Mouse (Mus musculus) urinary bladder, postnatal 36 days (tissue): Measurements from ENCODE around the gene Acer3.

Source experiments
- DNase-seq, 2 experiments: peaks; one replicate each; pipeline ENCODE4 v3.0.0; 2022; ENCODE audit warnings: low spot score in 2 of 2, mixed read lengths in 1 of 2

The Acer3 gene

DNA sequence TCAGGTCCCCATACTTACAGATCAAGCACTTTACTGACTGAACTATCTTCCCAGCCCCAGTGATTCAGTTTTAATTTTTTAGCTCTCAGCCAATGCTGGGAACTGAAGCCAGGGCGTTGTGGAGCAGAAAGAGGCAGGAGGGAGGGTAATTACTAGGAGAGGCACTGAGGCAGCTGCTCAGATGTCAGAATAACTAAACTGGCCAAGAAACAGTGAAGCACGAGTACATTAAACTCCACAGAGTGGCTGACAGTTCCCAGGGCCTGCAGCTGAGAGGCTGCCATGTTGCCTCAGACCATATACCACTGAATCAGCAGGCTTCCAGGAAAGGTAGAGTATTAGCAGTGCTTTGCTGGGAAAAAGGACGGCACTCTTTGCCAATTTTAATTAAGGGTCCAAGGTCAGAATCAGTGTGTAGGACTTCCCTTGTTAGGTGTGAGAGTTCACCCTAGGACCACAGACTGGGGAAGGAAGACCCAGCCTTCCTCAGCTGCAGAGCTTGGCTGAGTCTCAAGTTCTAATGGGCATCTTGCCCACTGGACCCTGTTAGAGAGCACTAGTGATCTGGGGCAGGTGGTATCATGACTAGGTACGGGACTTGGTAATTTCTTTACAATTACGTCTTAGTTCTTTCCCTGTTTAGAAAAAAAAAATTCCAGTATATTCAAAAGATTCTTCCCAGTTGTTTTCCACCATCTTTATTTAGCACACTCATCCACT lies 11.8 kb upstream of the Acer3 start:
- DNase-seq, result no peak

GRCm38 (mm10) chr7:98331932-98332331 lies 10.9 kb upstream of the Acer3 start:
- DNase-seq, result no peak

DNA sequence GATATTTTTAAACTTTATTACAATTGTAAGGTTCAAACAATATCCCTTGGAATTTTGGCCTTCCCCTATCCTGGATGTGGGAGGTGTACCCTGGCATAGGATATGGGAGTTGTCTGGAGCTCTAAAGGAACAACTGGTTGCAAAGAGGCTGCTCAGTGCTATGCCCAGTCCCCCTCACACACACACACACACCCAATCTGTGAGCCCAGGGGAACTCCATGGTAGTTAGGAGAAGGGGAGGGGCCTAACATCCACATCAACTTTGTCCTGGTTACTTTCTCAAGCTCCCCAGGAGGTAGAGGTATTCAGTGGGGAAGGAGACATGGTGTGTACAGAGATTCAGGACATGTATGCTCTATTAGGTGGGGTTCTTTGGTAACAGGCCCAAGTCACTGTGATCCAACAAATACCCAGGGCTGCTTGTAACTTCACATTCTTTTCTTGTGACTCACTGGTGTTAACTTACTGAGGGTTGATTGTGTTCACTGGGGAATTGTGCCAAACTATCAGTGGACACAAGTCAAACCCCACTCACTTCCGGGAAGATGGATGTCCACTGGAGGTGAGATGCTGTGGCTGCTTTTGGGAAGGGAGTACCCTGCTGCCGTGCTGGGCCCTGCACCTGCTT lies 9.5 kb upstream of the Acer3 start:
- DNase-seq, result no peak

- DNase-seq, result no peak
Observed at GRCm38 (mm10) chr7:98329651-98330374, 8.8 kb upstream of the Acer3 start.

DNA sequence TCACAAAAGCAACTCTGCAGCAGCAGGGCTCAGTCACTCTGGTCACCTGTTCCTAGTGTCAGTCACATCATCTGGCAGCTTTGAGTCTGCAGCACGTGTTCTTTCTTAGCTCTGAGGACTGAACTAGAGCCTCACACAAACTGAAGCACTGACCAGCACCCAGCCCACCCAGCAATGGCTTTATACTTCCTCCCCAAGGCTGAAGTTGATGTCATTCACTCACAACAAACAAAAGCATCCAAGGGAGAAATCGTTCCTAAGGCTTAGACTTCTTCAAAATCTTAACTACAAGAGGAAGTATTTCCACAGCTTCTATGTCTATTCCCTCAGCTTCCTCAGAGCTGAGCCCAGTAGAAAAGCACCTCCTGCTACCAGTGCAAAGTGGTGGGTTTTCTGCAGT lies 7.3 kb upstream of the Acer3 start:
- DNase-seq, result no peak

GRCm38 (mm10) chr7:98326051-98326450 lies 5.0 kb upstream of the Acer3 start:
- no peak for DNase-seq

- peak; percentile 63 to 64 for DNase-seq
Observed at GRCm38 (mm10) chr7:98324228-98324627, 3.2 kb upstream of the Acer3 start.

GRCm38 (mm10) chr7:98323288-98324019 lies 2.4 kb upstream of the Acer3 start:
- DNase-seq, result no peak

- DNase-seq, result no peak
Observed at GRCm38 (mm10) chr7:98322415-98322814, 1.4 kb upstream of the Acer3 start.

- DNase-seq, result no peak
Observed at GRCm38 (mm10) chr7:98320006-98320556, 927 bp downstream of the Acer3 start.

DNA sequence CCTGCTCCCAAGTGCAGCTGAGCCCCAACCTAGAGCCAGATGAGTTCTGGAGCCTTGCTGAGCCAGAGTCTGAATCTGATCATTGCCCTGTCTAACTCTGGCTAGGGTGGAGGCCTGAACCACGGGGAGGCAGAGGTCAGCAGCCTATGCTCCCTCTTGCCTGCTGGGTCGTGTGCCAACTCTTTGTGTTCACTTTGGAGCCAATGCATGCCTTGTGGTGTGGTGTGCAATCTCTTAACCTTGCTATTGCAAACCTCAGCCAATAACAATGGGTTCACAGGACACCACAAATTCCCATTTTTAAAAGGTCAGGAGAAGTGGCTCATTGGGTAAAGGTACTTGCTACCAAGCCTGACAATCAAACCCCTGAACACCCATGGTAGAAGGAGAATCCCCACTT lies 4.4 kb downstream of the Acer3 start:
- DNase-seq, result no peak

DNA sequence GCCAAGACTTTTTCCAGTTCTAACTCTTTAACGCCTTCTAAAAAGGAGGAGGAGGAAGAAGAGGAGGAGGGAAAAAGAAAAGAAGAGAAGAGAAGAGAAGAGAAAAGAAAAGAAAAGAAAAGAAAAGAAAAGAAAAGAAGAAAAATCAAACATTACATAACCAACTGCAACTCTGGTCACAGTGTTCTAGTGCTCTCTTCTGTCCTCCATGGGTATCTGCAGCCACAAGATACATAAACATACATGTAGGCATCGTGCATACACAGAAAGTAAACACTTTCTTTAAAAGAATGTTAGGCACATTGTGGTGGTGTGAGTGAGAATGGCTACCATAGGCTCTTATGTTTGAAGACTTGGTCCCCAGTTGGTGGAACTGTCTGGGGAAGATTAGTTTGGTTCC lies 5.9 kb downstream of the Acer3 start:
- DNase-seq, result no peak

GRCm38 (mm10) chr7:98312185-98312920 lies 8.7 kb downstream of the Acer3 start:
- peak; percentile 36 to 58 for DNase-seq

GRCm38 (mm10) chr7:98310266-98310665 lies 10.7 kb downstream of the Acer3 start:
- no peak for DNase-seq

DNA sequence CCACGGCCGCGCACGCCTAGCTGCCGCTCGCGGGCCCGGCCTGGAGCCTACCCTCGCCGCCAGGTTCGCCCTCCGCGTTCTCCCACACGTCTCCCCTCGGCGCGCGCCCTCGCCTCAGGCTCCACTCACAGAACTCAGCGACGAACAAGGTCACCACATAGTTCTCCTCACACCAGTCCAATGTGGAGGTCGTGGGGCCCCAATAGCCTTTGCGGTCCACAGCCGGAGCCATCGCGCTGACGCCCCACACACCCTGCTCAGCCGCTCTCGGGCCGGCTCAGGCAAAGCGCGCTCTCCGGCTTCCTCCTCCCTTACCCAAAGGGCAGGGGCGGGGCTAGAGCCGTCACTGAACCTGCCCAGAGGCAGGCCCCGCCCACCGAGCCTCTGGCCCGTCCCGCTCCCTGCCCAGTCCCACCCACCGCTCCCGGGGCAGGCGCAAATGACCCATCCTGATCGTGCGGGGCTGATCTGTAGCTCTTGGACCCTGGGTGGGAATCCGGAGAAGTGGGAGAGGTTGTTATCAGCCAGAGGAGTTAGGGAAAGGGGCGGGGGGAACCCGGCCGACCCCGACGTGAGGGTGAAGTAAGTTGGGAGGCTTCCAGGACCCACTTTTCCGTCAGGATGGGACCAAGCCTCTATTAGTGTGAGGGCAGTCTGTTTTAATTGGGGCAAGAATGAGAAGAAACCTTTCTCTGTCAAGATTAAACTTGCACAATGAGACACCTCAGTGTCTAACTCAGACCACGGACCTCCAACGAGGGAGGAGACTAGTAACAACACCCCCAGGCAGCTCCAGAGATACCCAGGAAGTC lies 11.6 kb downstream of the Acer3 start:
- peak; percentile 91 to 95 for DNase-seq

DNA sequence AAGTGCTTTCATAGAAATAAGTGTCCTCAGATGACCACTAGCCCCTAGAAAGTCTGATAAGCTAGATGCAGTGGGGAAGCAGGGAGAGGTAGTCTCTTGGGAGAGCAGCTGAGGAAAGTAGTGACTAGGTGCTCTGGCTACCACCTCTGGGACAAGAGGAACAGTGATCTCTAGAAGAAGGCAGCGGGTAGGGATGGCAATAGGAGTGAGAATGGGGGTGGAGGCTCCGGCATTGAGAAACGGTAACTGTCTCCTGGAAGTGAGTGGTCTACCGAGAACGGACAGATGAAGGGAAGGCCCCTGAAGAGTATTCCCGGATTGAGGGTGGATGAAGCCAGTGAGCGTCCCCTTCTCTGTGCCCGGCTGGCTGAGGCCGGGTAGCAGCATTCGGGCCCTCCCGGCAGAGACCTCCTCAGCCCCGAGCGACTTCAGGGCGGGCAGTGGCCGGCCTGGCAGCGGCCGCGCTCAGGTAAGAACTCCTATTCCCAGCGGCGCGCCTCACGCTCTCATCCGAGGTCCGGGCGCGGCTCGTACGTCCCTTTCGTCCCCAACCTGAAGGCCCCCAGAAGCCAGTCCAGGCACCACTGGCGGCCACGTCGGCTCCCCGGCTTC lies 12.3 kb downstream of the Acer3 start:
- DNase-seq, result no peak

GRCm38 (mm10) chr7:98307921-98308606 lies 12.9 kb downstream of the Acer3 start:
- no peak for DNase-seq

- DNase-seq, result no peak
Observed at GRCm38 (mm10) chr7:98307411-98307810, 13.6 kb downstream of the Acer3 start.

- no peak for DNase-seq
Observed at GRCm38 (mm10) chr7:98292901-98293300, 28.1 kb downstream of the Acer3 start.
